Mouse (Mus musculus) E14TG2a.4 (cell line): ENCODE measurements at regions not wholly inside any gene's neighbourhood (a gene's known extent, or its start where the extent isn't known, plus 50 kb on each side); places are given as distances from the start of the nearest gene placed in this dataset.
A peak's percentile ranks its signal among the peaks of the same experiment; 100 is the strongest.

ENCODE experiments used
- H3K27me3 ChIP-seq: 2 replicates; pipeline ENCODE4 v1.6.1; 2014; ENCODE audit warnings: low read length, control low read depth; ENCODE audit not compliant: insufficient read depth
- H3K36me3 ChIP-seq: 2 replicates; pipeline ENCODE4 v1.6.1; 2014; ENCODE audit warnings: low read length, control low read depth; ENCODE audit not compliant: insufficient read depth
- H3K4me1 ChIP-seq: replicated peaks from 2 replicates; pipeline ENCODE4 v1.6.1; 2014; ENCODE audit warnings: low read depth, low read length, control low read depth
- H3K4me3 ChIP-seq: replicated peaks from 2 replicates; pipeline ENCODE4 v1.5.1; 2014; ENCODE audit warnings: mild to moderate bottlenecking, low read length
- H3K9me3 ChIP-seq: 2 replicates; pipeline ENCODE4 v1.6.1; 2014; ENCODE audit warnings: low read length, control low read depth
- CTCF ChIP-seq: conservative IDR thresholded peaks from 2 replicates; pipeline ENCODE4 v1.5.1; 2014; ENCODE audit warnings: low read length
- NANOG ChIP-seq: IDR thresholded peaks from 2 replicates; pipeline ENCODE4 v1.6.1; 2014; ENCODE audit warnings: borderline replicate concordance, low read length, mixed read lengths
- POU5F1 ChIP-seq: IDR thresholded peaks from 2 replicates; pipeline ENCODE4 v1.6.1; 2014; ENCODE audit warnings: low read length, borderline replicate concordance

GRCm38 (mm10) chr17:68107875-68108274, 104.0 kb upstream of the Arhgap28 start:
- no peaks in the 10 kb centered on the region for H3K9me3 ChIP-seq
- TF ChIP-seq CTCF = no peak
- no peak for TF ChIP-seq POU5F1
- TF ChIP-seq NANOG = no peak
- H3K4me1 ChIP-seq = no peaks in the 10 kb centered on the region
- no peak overlapping the region for H3K4me3 ChIP-seq
- no peaks in the 10 kb centered on the region for H3K36me3 ChIP-seq
- H3K27me3 ChIP-seq = no peaks in the 10 kb centered on the region

- Histone ChIP-seq H3K27me3 (no peaks in the 10 kb centered on the region), H3K36me3 (no peaks in the 10 kb centered on the region), H3K9me3 (no peaks in the 10 kb centered on the region), H3K4me3 (no peak overlapping the region), H3K4me1 (peaks cover 11% of the 10 kb centered on the region)
- no peak for TF ChIP-seq CTCF
- no peak for TF ChIP-seq POU5F1
- TF ChIP-seq NANOG = no peak
These were observed 108.0 kb upstream of the Arhgap28 start for GRCm38 (mm10) chr17:68111834-68112473.

- TF ChIP-seq NANOG = no peak
- no peak for TF ChIP-seq POU5F1
- no peak for TF ChIP-seq CTCF
- Histone ChIP-seq H3K36me3 (no peaks in the 10 kb centered on the region), H3K9me3 (no peaks in the 10 kb centered on the region), H3K27me3 (no peaks in the 10 kb centered on the region), H3K4me1 (peaks cover 11% of the 10 kb centered on the region), H3K4me3 (no peak overlapping the region)
These were observed 108.9 kb upstream of the Arhgap28 start for GRCm38 (mm10) chr17:68112763-68113330.

GRCm38 (mm10) chr17:68115599-68115998, 111.7 kb upstream of the Arhgap28 start:
- TF ChIP-seq CTCF (no peak), NANOG (peak; percentile 23; the same call in 1 of the 2 replicates), POU5F1 (no peak)
- Histone ChIP-seq H3K4me1 (peaks cover 11% of the 10 kb centered on the region), H3K36me3 (no peaks in the 10 kb centered on the region), H3K27me3 (no peaks in the 10 kb centered on the region), H3K9me3 (no peaks in the 10 kb centered on the region), H3K4me3 (no peak overlapping the region)

- no peaks in the 10 kb centered on the region for H3K36me3 ChIP-seq
- H3K27me3 ChIP-seq = no peaks in the 10 kb centered on the region
- TF ChIP-seq POU5F1 (no peak), NANOG (no peak)
- no peaks in the 10 kb centered on the region for H3K9me3 ChIP-seq
- H3K4me1 ChIP-seq = peaks cover 11% of the 10 kb centered on the region
- no peak overlapping the region for H3K4me3 ChIP-seq
These were observed 115.3 kb upstream of the Arhgap28 start for GRCm38 (mm10) chr17:68119055-68119698.

GRCm38 (mm10) chr17:68120230-68120629, 116.3 kb upstream of the Arhgap28 start:
- TF ChIP-seq POU5F1 (no peak), CTCF (no peak), NANOG (no peak)
- Histone ChIP-seq H3K4me1 (peaks cover 11% of the 10 kb centered on the region), H3K27me3 (no peaks in the 10 kb centered on the region), H3K4me3 (no peak overlapping the region), H3K9me3 (no peaks in the 10 kb centered on the region; the same call in 1 of the 2 replicates), H3K36me3 (no peaks in the 10 kb centered on the region)

GRCm38 (mm10) chr17:68120744-68121143, 116.8 kb upstream of the Arhgap28 start:
- H3K36me3 ChIP-seq = no peaks in the 10 kb centered on the region
- no peaks in the 10 kb centered on the region; the same call in 1 of the 2 replicates for H3K9me3 ChIP-seq
- H3K4me3 ChIP-seq = no peak overlapping the region
- peaks cover 6% of the 10 kb centered on the region for H3K4me1 ChIP-seq
- no peak for TF ChIP-seq POU5F1
- no peak for TF ChIP-seq NANOG
- TF ChIP-seq CTCF = no peak
- H3K27me3 ChIP-seq = no peaks in the 10 kb centered on the region

- Histone ChIP-seq H3K9me3 (peaks cover 7% of the 10 kb centered on the region), H3K4me1 (peaks cover 11% of the 10 kb centered on the region), H3K27me3 (no peaks in the 10 kb centered on the region), H3K4me3 (no peak overlapping the region), H3K36me3 (no peaks in the 10 kb centered on the region)
- TF ChIP-seq POU5F1 (no peak), NANOG (no peak), CTCF (no peak)
These were observed 130.5 kb upstream of the Arhgap28 start for GRCm38 (mm10) chr17:68134373-68134772.

GRCm38 (mm10) chr17:68135436-68135835, 131.5 kb upstream of the Arhgap28 start:
- TF ChIP-seq CTCF (no peak), NANOG (no peak), POU5F1 (no peak)
- Histone ChIP-seq H3K36me3 (no peaks in the 10 kb centered on the region), H3K9me3 (peaks cover 17% of the 10 kb centered on the region), H3K4me1 (peaks cover 2% of the 10 kb centered on the region), H3K27me3 (no peaks in the 10 kb centered on the region), H3K4me3 (no peak overlapping the region)
